10 mouse cellular contexts compared by ENCODE assay signal in the genomic region with DNA sequence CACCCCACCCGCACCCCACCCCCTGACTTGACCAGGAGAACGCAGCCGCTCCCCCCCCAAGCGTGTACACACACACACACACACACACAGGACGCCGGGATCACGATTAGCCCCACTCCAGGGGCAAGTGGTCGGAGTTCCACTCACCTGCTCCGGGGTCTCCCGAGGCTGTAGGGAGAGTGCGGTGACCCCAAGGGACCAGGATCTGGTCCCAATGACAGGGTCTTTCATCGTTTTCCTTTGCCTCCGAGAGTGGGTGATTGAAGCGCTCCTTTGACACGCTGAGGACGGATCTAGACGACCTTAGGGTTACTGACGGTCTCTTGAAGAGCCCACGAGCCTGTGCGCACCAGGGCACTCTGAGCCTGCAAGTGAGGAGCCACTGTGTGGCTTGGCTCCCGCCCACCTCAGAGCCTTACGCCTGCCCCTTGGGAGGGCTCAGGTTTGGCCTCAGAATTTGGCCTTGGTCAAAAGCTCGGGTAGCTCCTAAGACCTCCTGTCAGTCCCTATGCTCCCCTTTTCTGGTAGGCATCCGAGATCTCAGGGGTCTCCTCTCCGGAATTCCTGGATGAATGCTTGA. TPM values are rescaled to one million over a fixed set of nuclear protein-coding genes. Genes with fewer than 3 reads are reported as not detected.
DNase-seq lines count a peak whose midpoint lies in the region; ATAC-seq lines count a peak whose summit lies in the region.
"Had no signal": no experiment of that assay in that cellular context is flagged by ENCODE, and none has a peak within 500 bp of the region (broad histone marks: within the 10 kb centered on the region; RNA-seq: fewer than 3 reads in every experiment).

No protein-coding gene starts in this region.

- no peaks in the 10 kb centered on the region; the same call in 1 of the 2 replicates for H3K9me3 ChIP-seq in heart, embryonic 12.5 days (replicated peaks)
- H3K9me3 ChIP-seq in hindbrain, embryonic 14.5 days (ENCODE audit: control insufficient read depth, low read length): no peaks in the 10 kb centered on the region
- H3K9me3 ChIP-seq in midbrain, embryonic 15.5 days: no peaks in the 10 kb centered on the region

- H3K27ac ChIP-seq in heart, embryonic 12.5 days (ENCODE audit: poor library complexity, severe bottlenecking): no peak overlapping the region
- no peak overlapping the region for H3K27ac ChIP-seq in hindbrain, embryonic 14.5 days
- H3K27ac ChIP-seq in midbrain, embryonic 15.5 days: no peak overlapping the region

- peaks cover 93% of the 10 kb centered on the region for H3K27me3 ChIP-seq in heart, embryonic 12.5 days (replicated peaks)
- H3K27me3 ChIP-seq in hindbrain, embryonic 14.5 days (ENCODE audit: control insufficient read depth, insufficient read depth, low read length): peaks cover 97% of the 10 kb centered on the region
- H3K27me3 ChIP-seq in midbrain, embryonic 15.5 days (replicated peaks): peaks cover 95% of the 10 kb centered on the region

- ATAC-seq in heart, embryonic 12.5 days (ENCODE audit: insufficient number of reproducible peaks, low FRiP score): no peak
- ATAC-seq in hindbrain, embryonic 14.5 days (ENCODE audit: low FRiP score): no peak
- ATAC-seq in midbrain, embryonic 15.5 days (replicated peaks): no peak

- peaks cover 42% of the 10 kb centered on the region for H3K4me1 ChIP-seq in heart, embryonic 12.5 days (replicated peaks)
- H3K4me1 ChIP-seq in hindbrain, embryonic 14.5 days (replicated peaks; ENCODE audit: control insufficient read depth, insufficient read depth, low read length): peaks cover 24% of the 10 kb centered on the region
- H3K4me1 ChIP-seq in midbrain, embryonic 15.5 days: peaks cover 26% of the 10 kb centered on the region

- intact Hi-C loops in heart, postnatal 25 days (cut with DNase I): no loop called here

- under 1% methylated on average over 25 of the region's 25 CpGs for WGBS in heart, embryonic 12.5 days
- WGBS in hindbrain, embryonic 14.5 days: 2% methylated on average over 23 of the region's 25 CpGs
- WGBS in midbrain, embryonic 15.5 days: 1% methylated on average over 25 of the region's 25 CpGs

- peak overlapping the region; percentile 69 for H3K4me2 ChIP-seq in heart, embryonic 12.5 days
- H3K4me2 ChIP-seq in hindbrain, embryonic 14.5 days (replicated peaks): peak overlapping the region; percentile 45
- H3K4me2 ChIP-seq in midbrain, embryonic 15.5 days: peak overlapping the region; percentile 49

- peak overlapping the region; percentile 41 for H3K4me3 ChIP-seq in heart, embryonic 12.5 days
- peak overlapping the region; percentile 20 for H3K4me3 ChIP-seq in hindbrain, embryonic 14.5 days (replicated peaks; ENCODE audit: low read length)
- H3K4me3 ChIP-seq in midbrain, embryonic 15.5 days: peak overlapping the region; percentile 24

- H3K9ac ChIP-seq in heart, embryonic 12.5 days: no peak overlapping the region
- H3K9ac ChIP-seq in hindbrain, embryonic 14.5 days: no peak overlapping the region
- H3K9ac ChIP-seq in midbrain, embryonic 15.5 days: no peak overlapping the region

- DNase-seq in heart, postnatal 25 days (ENCODE audit: low spot score): no peak
- DNase-seq in R1 (ENCODE audit: low read depth, low spot score): peak; percentile 58
- DNase-seq in hindbrain, embryonic 14.5 days (ENCODE audit: low spot score): no peak
- no peak for DNase-seq in adrenal gland, postnatal 14 days
- no peak for DNase-seq in kidney, postnatal 36 days
- no peak for DNase-seq in natural killer cell, adult 2 months (ENCODE audit: low spot score in 2 of 2)
- DNase-seq: kidney, adult 9 months; thymus, postnatal 25 days had no signal

- no peaks in the 10 kb centered on the region for H3K36me3 ChIP-seq in heart, embryonic 12.5 days
- no peaks in the 10 kb centered on the region for H3K36me3 ChIP-seq in hindbrain, embryonic 14.5 days (replicated peaks; ENCODE audit: control insufficient read depth, insufficient read depth)
- no peaks in the 10 kb centered on the region for H3K36me3 ChIP-seq in midbrain, embryonic 15.5 days (replicated peaks)

RNA-seq across cellular contexts. Expression of a gene that starts 0.3 kb away (rescaled TPM):
- not detected in 2 replicates for polyA plus RNA-seq in heart, embryonic 12.5 days (2016; fragmentation: Nextera tagmentation; extraction: Ambion mirVana)
- under 1 TPM; 0.34 to 0.57 TPM for total RNA-seq in heart, postnatal 25 days (2021)
- polyA plus RNA-seq in hindbrain, embryonic 14.5 days (2014; fragmentation: Nextera tagmentation; extraction: Ambion mirVana): not detected in 2 replicates
- 0.17 TPM in 1 of 2 replicates, not detected in the other for polyA plus RNA-seq in midbrain, embryonic 15.5 days (2015; fragmentation: Nextera tagmentation; extraction: Ambion mirVana)
- total RNA-seq in adrenal gland, postnatal 14 days (2021): 0.48 and 0.79 TPM in 2 replicates

RNA-seq across cellular contexts. Expression of a gene that starts 11.4 kb away (rescaled TPM):
- polyA plus RNA-seq in heart, embryonic 12.5 days (2016; fragmentation: Nextera tagmentation; extraction: Ambion mirVana): not detected in 2 replicates
- total RNA-seq in heart, postnatal 25 days (2021): not detected
- 1.9 and 2.1 TPM in 2 replicates for polyA plus RNA-seq in hindbrain, embryonic 14.5 days (2014; fragmentation: Nextera tagmentation; extraction: Ambion mirVana)
- 2.0 and 2.9 TPM in 2 replicates for polyA plus RNA-seq in midbrain, embryonic 15.5 days (2015; fragmentation: Nextera tagmentation; extraction: Ambion mirVana)
- not detected in 2 replicates for total RNA-seq in adrenal gland, postnatal 14 days (2021)

RNA-seq across cellular contexts. Expression of a gene that starts 15.3 kb away (rescaled TPM):
- 46.3 and 46.9 TPM in 2 replicates for polyA plus RNA-seq in heart, embryonic 12.5 days (2016; fragmentation: Nextera tagmentation; extraction: Ambion mirVana)
- total RNA-seq in heart, postnatal 25 days (2021): 10 to 100 TPM; 18.5 to 20.8 TPM
- 77.2 and 84.7 TPM in 2 replicates for polyA plus RNA-seq in hindbrain, embryonic 14.5 days (2014; fragmentation: Nextera tagmentation; extraction: Ambion mirVana)
- 103 and 106 TPM in 2 replicates for polyA plus RNA-seq in midbrain, embryonic 15.5 days (2015; fragmentation: Nextera tagmentation; extraction: Ambion mirVana)
- 98.5 and 104 TPM in 2 replicates for total RNA-seq in adrenal gland, postnatal 14 days (2021)

RNA-seq across cellular contexts. Expression of a gene that starts 31.0 kb away (rescaled TPM):
- 0.04 and 0.14 TPM in 2 replicates for polyA plus RNA-seq in heart, embryonic 12.5 days (2016; fragmentation: Nextera tagmentation; extraction: Ambion mirVana)
- total RNA-seq in heart, postnatal 25 days (2021): under 1 TPM; 0.21 to 0.59 TPM
- 0.59 and 0.64 TPM in 2 replicates for polyA plus RNA-seq in hindbrain, embryonic 14.5 days (2014; fragmentation: Nextera tagmentation; extraction: Ambion mirVana)
- polyA plus RNA-seq in midbrain, embryonic 15.5 days (2015; fragmentation: Nextera tagmentation; extraction: Ambion mirVana): 0.52 and 0.81 TPM in 2 replicates
- total RNA-seq in adrenal gland, postnatal 14 days (2021): 0.11 TPM in 1 of 2 replicates, not detected in the other

RNA-seq across cellular contexts. Expression of a gene that starts 50.3 kb away (rescaled TPM):
- polyA plus RNA-seq in heart, embryonic 12.5 days (2016; fragmentation: Nextera tagmentation; extraction: Ambion mirVana): 13.2 and 17.8 TPM in 2 replicates
- total RNA-seq in heart, postnatal 25 days (2021): 1 to 10 TPM; 4.7 to 7.2 TPM
- 6.4 and 7.2 TPM in 2 replicates for polyA plus RNA-seq in hindbrain, embryonic 14.5 days (2014; fragmentation: Nextera tagmentation; extraction: Ambion mirVana)
- polyA plus RNA-seq in midbrain, embryonic 15.5 days (2015; fragmentation: Nextera tagmentation; extraction: Ambion mirVana): 3.8 and 4.6 TPM in 2 replicates
- total RNA-seq in adrenal gland, postnatal 14 days (2021): 7.2 and 7.7 TPM in 2 replicates
